Mouse (Mus musculus): ENCODE data around the gene Gatad2a.

DNA sequence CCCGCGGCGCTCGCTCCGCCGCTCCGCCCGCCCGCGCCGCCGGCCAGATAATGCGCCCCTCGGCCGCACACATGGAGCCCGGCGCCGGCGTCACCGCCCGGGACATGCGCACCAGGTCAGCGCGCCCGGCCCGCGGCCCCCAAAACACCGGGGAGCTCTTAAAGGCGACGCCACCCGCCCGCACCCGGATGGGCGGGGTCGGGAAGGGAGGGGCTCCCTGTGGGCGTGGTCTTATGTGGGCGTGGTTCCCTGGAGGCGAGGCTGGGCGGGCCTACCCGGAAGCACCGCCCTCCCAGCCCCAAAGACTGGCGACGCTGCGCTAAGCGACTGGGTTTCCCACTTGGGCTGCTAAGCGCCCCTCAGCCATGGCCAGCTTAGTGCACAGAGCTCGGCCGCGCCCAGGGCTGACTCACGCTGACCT is 22.0 kb downstream of the Gatad2a start:
- TF ChIP-seq CTCF (IDR thresholded peaks at IDR 0.05; ENCODE audit: borderline replicate concordance, insufficient read depth, low read length) (no peak), POLR2A (IDR thresholded peaks at IDR 0.05; ENCODE audit: low read depth, low read length) (peak; percentile 72)
